Mouse (Mus musculus) left cerebral cortex, adult 8-10 months (tissue): ENCODE measurements around the gene Ccdc6. TPM values are rescaled to one million over a fixed set of nuclear protein-coding genes. Genes with fewer than 3 reads are reported as not detected.

Experiments
- DNase-seq, 2 experiments: peaks; one replicate each; pipeline ENCODE4 v3.0.0; 2022; ENCODE audit warnings: low spot score in 2 of 2
- total RNA-seq, 4 experiments: library from RNA; stranded (reverse); gene quantifications; 2 replicates each; pipeline ENCODE4 v1.2.4; 2022

The Ccdc6 gene
- total RNA-seq, result 10 to 100 TPM; 49.4 to 56.3 (median 52.7) TPM

- peak; percentile 55 to 63 for DNase-seq
Measured at GRCm38 (mm10) chr10:70096366-70097188, at the start of gene Ccdc6. Gene Ccdc6 (plus strand): TSS chr10:70097121.

GRCm38 (mm10) chr10:70049771-70050170, 47.1 kb upstream of the Ccdc6 start:
- no peak for DNase-seq

- DNase-seq, result no peak
Measured at GRCm38 (mm10) chr10:70055291-70055690, 41.6 kb upstream of the Ccdc6 start.

GRCm38 (mm10) chr10:70057064-70057463, 39.9 kb upstream of the Ccdc6 start:
- no peak for DNase-seq

GRCm38 (mm10) chr10:70060021-70060688, 36.8 kb upstream of the Ccdc6 start:
- DNase-seq, result peak in 1 of 2 experiments; percentile 23

GRCm38 (mm10) chr10:70060689-70061081, 36.2 kb upstream of the Ccdc6 start:
- DNase-seq, result peak in 1 of 2 experiments; percentile 11

- DNase-seq, result no peak
Measured at GRCm38 (mm10) chr10:70063881-70064555, 32.9 kb upstream of the Ccdc6 start.

GRCm38 (mm10) chr10:70065191-70065590, 31.7 kb upstream of the Ccdc6 start:
- no peak for DNase-seq

- no peak for DNase-seq
Measured at GRCm38 (mm10) chr10:70066497-70067168, 30.3 kb upstream of the Ccdc6 start.

- DNase-seq, result no peak
Measured at GRCm38 (mm10) chr10:70067169-70068115, 29.5 kb upstream of the Ccdc6 start.

- DNase-seq, result no peak
Measured at GRCm38 (mm10) chr10:70069321-70069720, 27.6 kb upstream of the Ccdc6 start.

- DNase-seq, result peak in 1 of 2 experiments; percentile 66
Measured at GRCm38 (mm10) chr10:70071334-70071733, 25.6 kb upstream of the Ccdc6 start.

GRCm38 (mm10) chr10:70077452-70077851, 19.5 kb upstream of the Ccdc6 start:
- DNase-seq, result peak in 1 of 2 experiments; percentile 61

- DNase-seq, result no peak
Measured at GRCm38 (mm10) chr10:70080908-70081307, 16.0 kb upstream of the Ccdc6 start.

- DNase-seq, result no peak
Measured at GRCm38 (mm10) chr10:70081564-70082175, 15.3 kb upstream of the Ccdc6 start.

- no peak for DNase-seq
Measured at GRCm38 (mm10) chr10:70083241-70083640, 13.7 kb upstream of the Ccdc6 start.

- no peak for DNase-seq
Measured at GRCm38 (mm10) chr10:70085256-70085961, 11.5 kb upstream of the Ccdc6 start.

- DNase-seq, result no peak
Measured at GRCm38 (mm10) chr10:70088788-70089187, 8.1 kb upstream of the Ccdc6 start.

GRCm38 (mm10) chr10:70091876-70092462, 5.0 kb upstream of the Ccdc6 start:
- DNase-seq, result no peak
